Mouse (Mus musculus) inflammation-experienced regulatory T-cells, adult 6 months (primary cell): ENCODE measurements around the gene Gm36176. TPM values are rescaled to one million over a fixed set of nuclear protein-coding genes. Genes with fewer than 3 reads are reported as not detected.

ENCODE experiments used
- ATAC-seq: one replicate; pipeline ENCODE4 v1.8.0; 2017
- polyA plus RNA-seq, 3 experiments: library from polyadenylated mRNA; unstranded; fragments of 100-300 nt; shearing (Covaris generic); gene quantifications; one replicate each; pipeline ENCODE4 v1.2.1; 2017

Gene Gm36176
- polyA plus RNA-seq, 3 experiments from 2014 or later = not detected

DNA sequence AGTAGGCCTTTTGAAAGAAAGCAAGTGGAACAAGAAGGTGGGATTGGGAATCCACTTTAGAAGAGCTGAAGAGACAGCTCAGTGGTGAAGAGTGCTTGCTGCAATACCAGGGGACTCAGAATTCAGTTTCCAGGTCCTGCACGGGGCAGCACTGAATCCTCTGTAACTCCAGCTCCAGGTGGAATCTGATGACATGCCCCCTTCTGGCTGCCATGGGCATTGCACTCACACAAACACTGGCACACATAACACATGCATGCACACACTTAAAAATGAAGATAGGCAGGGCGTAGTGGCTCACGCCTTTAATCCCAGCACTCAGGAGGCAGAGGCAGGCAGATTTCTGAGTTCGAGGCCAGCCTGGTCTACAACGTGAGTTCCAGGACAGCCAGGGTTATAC, 36.0 kb downstream of the Gm36176 start:
- no peak for ATAC-seq

DNA sequence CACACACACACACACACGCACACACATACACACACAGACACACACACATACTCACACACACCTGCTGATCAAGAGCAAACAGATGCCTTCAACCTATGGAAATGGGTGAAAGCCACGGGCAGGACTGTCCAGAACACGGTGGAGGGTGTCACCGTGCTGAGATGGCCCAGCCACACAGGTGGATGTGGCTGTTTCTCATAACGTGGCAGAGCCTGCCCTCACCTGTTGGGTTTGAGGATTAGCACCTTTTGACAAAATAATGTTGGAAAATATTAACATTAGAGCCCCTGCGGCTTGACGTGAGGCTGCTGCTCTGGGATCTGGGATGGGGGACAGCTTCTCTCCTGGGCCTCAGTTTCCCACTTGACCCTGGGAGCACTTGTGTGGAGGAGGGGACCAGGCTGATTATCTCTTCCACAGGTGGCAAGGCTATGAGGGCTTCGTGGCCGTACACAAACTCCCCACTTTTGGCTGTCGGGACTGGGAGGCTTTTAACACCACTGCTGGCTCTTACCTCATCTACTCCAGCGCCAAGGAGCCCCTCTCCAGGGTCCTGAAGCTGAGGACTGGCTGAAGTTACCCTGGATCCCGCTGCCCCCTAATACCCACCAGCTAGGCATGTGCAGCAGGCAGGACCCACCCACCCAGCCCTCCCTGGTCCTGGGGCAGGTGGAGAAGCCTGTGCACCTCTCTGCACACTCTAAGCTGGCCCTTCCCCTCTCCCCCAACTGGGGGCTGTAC, 39.6 kb downstream of the Gm36176 start:
- no peak for ATAC-seq

DNA sequence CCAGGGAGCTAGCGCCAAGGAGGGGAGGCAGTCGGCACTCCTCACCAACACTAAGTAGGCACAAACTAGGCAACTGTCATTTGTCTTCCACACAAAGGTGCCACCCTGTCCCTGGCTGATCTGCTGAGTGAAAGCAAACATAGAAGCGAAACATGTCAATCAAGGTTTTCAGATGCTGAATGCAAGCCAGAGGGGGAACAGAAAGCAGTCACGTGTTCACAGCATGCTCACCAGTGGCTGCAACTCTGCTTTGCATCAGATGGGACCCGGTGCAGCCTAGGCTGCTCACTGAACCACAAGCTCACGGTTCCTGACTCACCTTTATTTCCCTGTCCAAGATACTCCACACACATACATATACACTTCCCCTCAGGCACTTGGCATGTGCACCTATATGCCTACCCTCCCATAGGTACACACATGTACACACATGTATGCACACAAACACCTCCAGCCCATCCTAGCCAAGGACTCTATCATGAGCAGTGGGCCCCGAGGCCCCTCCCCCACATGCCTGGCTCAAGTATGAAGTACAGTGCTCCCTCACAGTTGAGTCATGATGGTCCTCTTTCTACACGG, 44.5 kb downstream of the Gm36176 start:
- no peak for ATAC-seq

DNA sequence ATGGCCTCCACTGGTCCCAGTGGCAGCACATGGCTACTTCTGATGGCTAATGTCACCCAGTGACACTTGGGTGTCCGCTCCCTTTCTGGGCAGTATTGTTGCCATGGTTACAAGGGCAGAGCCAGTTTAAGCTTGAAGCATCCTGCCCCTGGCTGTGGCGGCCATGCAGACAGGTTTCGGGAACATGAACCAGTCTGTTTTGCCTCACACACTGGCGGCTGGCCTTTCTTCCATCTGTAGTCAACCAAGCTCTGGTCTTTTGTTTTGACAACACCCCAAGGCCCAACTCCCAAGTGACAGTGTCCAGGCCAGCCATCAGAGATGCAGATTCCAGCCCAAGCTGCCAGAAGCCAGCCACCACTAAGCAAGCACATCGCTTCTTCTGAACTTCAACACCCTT, 49.0 kb downstream of the Gm36176 start:
- no peak for ATAC-seq

Other genes starting within 250 kb of the Gm36176 start
- 10 to 100 TPM; 73.1 to 90.7 (median 74.3) TPM for gene Sumo3, start 240.7 kb upstream of the Gm36176 start, polyA plus RNA-seq
- gene Gm49325, start 240.6 kb upstream of the Gm36176 start, polyA plus RNA-seq = 10 to 100 TPM in 1 of 3 experiments, 1 to 10 TPM in 1, not detected in 1; 3.6 to 10.0 TPM
- 10 to 100 TPM; 41.1 to 55.4 (median 50.1) TPM for gene Ube2g2, start 224.5 kb upstream of the Gm36176 start, polyA plus RNA-seq
- under 1 TPM; 0.26 to 0.54 (median 0.28) TPM for gene Tspear, start 160.2 kb upstream of the Gm36176 start, polyA plus RNA-seq
- not detected for gene Gm19402, start 156.0 kb upstream of the Gm36176 start, polyA plus RNA-seq
- not detected for gene Gm9508, start 149.6 kb upstream of the Gm36176 start, polyA plus RNA-seq
- gene Gm10272, start 140.2 kb upstream of the Gm36176 start, polyA plus RNA-seq = not detected
- gene Gm10024, start 135.3 kb upstream of the Gm36176 start, polyA plus RNA-seq = not detected
- not detected for gene Gm10142, start 131.0 kb upstream of the Gm36176 start, polyA plus RNA-seq
- gene Krtap12-1, start 126.2 kb upstream of the Gm36176 start, polyA plus RNA-seq = not detected
- not detected for gene Gm10100, start 120.3 kb upstream of the Gm36176 start, polyA plus RNA-seq
- gene Gm18596, start 104.2 kb upstream of the Gm36176 start, polyA plus RNA-seq = not detected
- not detected for gene Gm9736, start 95.4 kb upstream of the Gm36176 start, polyA plus RNA-seq
- not detected for gene Gm3233, start 87.1 kb upstream of the Gm36176 start, polyA plus RNA-seq
- gene Gm3238, start 75.5 kb upstream of the Gm36176 start, polyA plus RNA-seq = not detected
- not detected for gene Gm7138, start 69.9 kb upstream of the Gm36176 start, polyA plus RNA-seq
- not detected for gene Gm3250, start 64.3 kb upstream of the Gm36176 start, polyA plus RNA-seq
- gene Gm7137, start 58.6 kb upstream of the Gm36176 start, polyA plus RNA-seq = not detected
- gene Gm9639, start 51.7 kb upstream of the Gm36176 start, polyA plus RNA-seq = not detected
- not detected for gene Gm19668, start 47.7 kb upstream of the Gm36176 start, polyA plus RNA-seq
- gene Gm9507, start 35.0 kb upstream of the Gm36176 start, polyA plus RNA-seq = not detected
- not detected for gene Gm2696, start 32.1 kb upstream of the Gm36176 start, polyA plus RNA-seq
- not detected for gene Krtap10-4, start 19.7 kb upstream of the Gm36176 start, polyA plus RNA-seq
- gene Krtap10-10, start 10.9 kb upstream of the Gm36176 start, polyA plus RNA-seq = not detected
- not detected for gene Gm10318, start 6.1 kb downstream of the Gm36176 start, polyA plus RNA-seq
- not detected for gene Gm3285, start 15.2 kb downstream of the Gm36176 start, polyA plus RNA-seq
- gene Lrrc3, start 55.7 kb downstream of the Gm36176 start, polyA plus RNA-seq = not detected
- under 1 TPM in 2 of 3 experiments, not detected in 1; 0.13 to 0.59 TPM for gene Trpm2, start 123.8 kb downstream of the Gm36176 start, polyA plus RNA-seq
- 1 to 10 TPM; 5.9 to 9.5 (median 7.7) TPM for gene 1810043G02Rik, start 131.7 kb downstream of the Gm36176 start, polyA plus RNA-seq
- gene Pfkl, start 163.3 kb downstream of the Gm36176 start, polyA plus RNA-seq = 10 to 100 TPM; 58.9 to 60.6 (median 59.1) TPM
- not detected for gene Dnmt3l, start 195.1 kb downstream of the Gm36176 start, polyA plus RNA-seq
- under 1 TPM in 2 of 3 experiments, not detected in 1; 0.23 to 0.34 TPM for gene Aire, start 196.8 kb downstream of the Gm36176 start, polyA plus RNA-seq
- 1 to 10 TPM; 5.8 to 7.8 (median 6.8) TPM for gene Icosl, start 222.5 kb downstream of the Gm36176 start, polyA plus RNA-seq